Mouse (Mus musculus): ENCODE measurements around the gene Flt4. TPM values are rescaled to one million over a fixed set of nuclear protein-coding genes. Genes with fewer than 3 reads are reported as not detected.

Gene Flt4
- total RNA-seq, 1 experiment from 2014 or later, result 20.1 TPM

GRCm38 (mm10) chr11:49702014-49702413 lies 93.0 kb downstream of the Flt4 start:
- DNase-seq, result no peak

Other genes with a start within 250 kb of the Flt4 start
- not detected in 2 replicates for gene Olfr1389, start 186.2 kb upstream of the Flt4 start, total RNA-seq (2021)
- 0.09 TPM in 1 of 2 replicates, not detected in the other for gene Olfr1388, start 172.6 kb upstream of the Flt4 start, total RNA-seq (2021)
- gene Olfr1387, start 153.9 kb upstream of the Flt4 start, total RNA-seq (2021), result not detected in 2 replicates
- gene Olfr1386, start 144.2 kb upstream of the Flt4 start, total RNA-seq (2021), result not detected in 2 replicates
- gene Olfr1385, start 120.2 kb upstream of the Flt4 start, total RNA-seq (2021), result not detected in 2 replicates
- gene Olfr1384, start 102.5 kb upstream of the Flt4 start, total RNA-seq (2021), result not detected in 2 replicates
- 1.9 TPM in 1 of 2 replicates, not detected in the other for gene Olfr1383, start 89.6 kb upstream of the Flt4 start, total RNA-seq (2021)
- gene Olfr1382, start 81.0 kb upstream of the Flt4 start, total RNA-seq (2021), result not detected in 2 replicates
- gene Olfr1381, start 65.8 kb upstream of the Flt4 start, total RNA-seq (2021), result not detected in 2 replicates
- not detected in 2 replicates for gene Olfr1380, start 52.4 kb upstream of the Flt4 start, total RNA-seq (2021)
- gene Scgb3a1, start 54.3 kb downstream of the Flt4 start, total RNA-seq (2021), result not detected in 2 replicates
- gene Cnot6, start 103.5 kb downstream of the Flt4 start, total RNA-seq (2021), result 53.0 and 58.6 TPM in 2 replicates
- 2.8 and 2.9 TPM in 2 replicates for gene Gfpt2, start 184.9 kb downstream of the Flt4 start, total RNA-seq (2021)
- 65.6 and 76.5 TPM in 2 replicates for gene Mapk9, start 237.5 kb downstream of the Flt4 start, total RNA-seq (2021)

Measured in adrenal gland, postnatal 25 days (tissue).